Mouse (Mus musculus) limb, embryonic 15.5 days (tissue): ENCODE results near the gene Tas1r1. TPM values are rescaled to one million over a fixed set of nuclear protein-coding genes. Genes with fewer than 3 reads are reported as not detected.

Experiments
- polyA plus RNA-seq: library from polyadenylated mRNA; unstranded; fragments of >200 nt; fragmentation: Nextera tagmentation; extraction: Ambion mirVana; gene quantifications from 2 replicates; pipeline ENCODE4 v1.2.1, GENCODE M21; 2015

The Tas1r1 gene
- polyA plus RNA-seq, 1 experiment from 2014 or later = 0.81 TPM

Other genes with a start within 250 kb of the Tas1r1 start
- gene Camta1, start 176.7 kb downstream of the Tas1r1 start, polyA plus RNA-seq = 65.7 and 66.4 TPM in 2 replicates
- gene Dnajc11, start 104.9 kb downstream of the Tas1r1 start, polyA plus RNA-seq = 58.3 and 61.6 TPM in 2 replicates
- 45.6 and 50.9 TPM in 2 replicates for gene Thap3, start 49.6 kb downstream of the Tas1r1 start, polyA plus RNA-seq
- 28.4 and 34.2 TPM in 2 replicates for gene Phf13, start 42.3 kb downstream of the Tas1r1 start, polyA plus RNA-seq
- gene Klhl21, start 29.8 kb downstream of the Tas1r1 start, polyA plus RNA-seq = 16.2 and 19.7 TPM in 2 replicates
- 17.2 and 19.5 TPM in 2 replicates for gene Zbtb48, start 10.9 kb downstream of the Tas1r1 start, polyA plus RNA-seq
- gene Nol9, start 753 bp upstream of the Tas1r1 start, polyA plus RNA-seq = 27.0 and 30.3 TPM in 2 replicates
- gene Plekhg5, start 33.9 kb upstream of the Tas1r1 start, polyA plus RNA-seq = 17.1 and 18.5 TPM in 2 replicates
- 1.1 and 1.2 TPM in 2 replicates for gene Tnfrsf25, start 77.4 kb upstream of the Tas1r1 start, polyA plus RNA-seq
- gene Espn, start 113.8 kb upstream of the Tas1r1 start, polyA plus RNA-seq = 1.9 and 2.2 TPM in 2 replicates
- 0.12 and 0.14 TPM in 2 replicates for gene Hes2, start 120.3 kb upstream of the Tas1r1 start, polyA plus RNA-seq
- 52.6 and 57.3 TPM in 2 replicates for gene Acot7, start 139.6 kb upstream of the Tas1r1 start, polyA plus RNA-seq
- 18.9 and 21.9 TPM in 2 replicates for gene Gpr153, start 235.7 kb upstream of the Tas1r1 start, polyA plus RNA-seq